Mouse (Mus musculus): ENCODE results near the gene Brip1. TPM values are rescaled to one million over a fixed set of nuclear protein-coding genes. Genes with fewer than 3 reads are reported as not detected.

Brip1 gene
- polyA plus RNA-seq, 1 experiment from 2014 or later, result 2.6 TPM

GRCm38 (mm10) chr11:86075371-86075770 is 125.6 kb downstream of the Brip1 start:
- Histone ChIP-seq H3K36me3 (ENCODE audit: control insufficient read depth, insufficient read depth, low read length) (no peaks in the 10 kb centered on the region), H3K4me1 (replicated peaks; ENCODE audit: control insufficient read depth, insufficient read depth) (no peaks in the 10 kb centered on the region), H3K27ac (replicated peaks) (no peak overlapping the region), H3K27me3 (ENCODE audit: control insufficient read depth, insufficient read depth, low read length) (no peaks in the 10 kb centered on the region), H3K4me2 (replicated peaks; ENCODE audit: low read depth) (no peak overlapping the region), H3K9ac (ENCODE audit: low read length) (no peak overlapping the region), H3K9me3 (ENCODE audit: control insufficient read depth, low read length) (no peaks in the 10 kb centered on the region), H3K4me3 (ENCODE audit: low read depth, low read length) (no peak overlapping the region)
- ATAC-seq (ENCODE audit: low FRiP score, low TSS enrichment), result no peak
- TF ChIP-seq CTCF (IDR thresholded peaks at IDR 0.05; ENCODE audit: low read depth) (peak; percentile 39), EP300 (optimal IDR thresholded peaks at IDR 0.05) (no peak)
- 82% methylated on average over 1 of the region's 1 CpGs for WGBS
- no peak for DNase-seq (ENCODE audit: low spot score)

GRCm38 (mm10) chr11:86068651-86069050 is 132.3 kb downstream of the Brip1 start:
- no peaks in the 10 kb centered on the region for H3K27me3 ChIP-seq (ENCODE audit: control insufficient read depth, insufficient read depth, low read length)
- WGBS, result 45% methylated on average over 6 of the region's 6 CpGs
- H3K36me3 ChIP-seq (ENCODE audit: control insufficient read depth, insufficient read depth, low read length), result no peaks in the 10 kb centered on the region
- H3K27ac ChIP-seq (replicated peaks), result no peak overlapping the region
- no peak overlapping the region for H3K4me3 ChIP-seq (ENCODE audit: low read depth, low read length)
- no peaks in the 10 kb centered on the region for H3K9me3 ChIP-seq (ENCODE audit: control insufficient read depth, low read length)
- ATAC-seq (ENCODE audit: low FRiP score, low TSS enrichment) (no peak), DNase-seq (ENCODE audit: low spot score) (no peak)
- H3K9ac ChIP-seq (ENCODE audit: low read length), result no peak overlapping the region
- H3K4me1 ChIP-seq (replicated peaks; ENCODE audit: control insufficient read depth, insufficient read depth), result no peaks in the 10 kb centered on the region
- H3K4me2 ChIP-seq (replicated peaks; ENCODE audit: low read depth), result no peak overlapping the region
- no peak for TF ChIP-seq CTCF (IDR thresholded peaks at IDR 0.05; ENCODE audit: low read depth)
- TF ChIP-seq EP300 (optimal IDR thresholded peaks at IDR 0.05), result no peak

GRCm38 (mm10) chr11:86067154-86067553 is 133.8 kb downstream of the Brip1 start:
- H3K27me3 ChIP-seq (ENCODE audit: control insufficient read depth, insufficient read depth, low read length), result no peaks in the 10 kb centered on the region
- H3K9ac ChIP-seq (ENCODE audit: low read length), result no peak overlapping the region
- ATAC-seq (ENCODE audit: low FRiP score, low TSS enrichment) (no peak), DNase-seq (ENCODE audit: low spot score) (no peak)
- H3K4me3 ChIP-seq (ENCODE audit: low read depth, low read length), result no peak overlapping the region
- TF ChIP-seq CTCF (IDR thresholded peaks at IDR 0.05; ENCODE audit: low read depth) (peak; percentile 75), EP300 (optimal IDR thresholded peaks at IDR 0.05) (no peak)
- no peaks in the 10 kb centered on the region for H3K36me3 ChIP-seq (ENCODE audit: control insufficient read depth, insufficient read depth, low read length)
- H3K4me1 ChIP-seq (replicated peaks; ENCODE audit: control insufficient read depth, insufficient read depth), result no peaks in the 10 kb centered on the region
- WGBS, result 74% methylated on average over 8 of the region's 8 CpGs
- no peaks in the 10 kb centered on the region for H3K9me3 ChIP-seq (ENCODE audit: control insufficient read depth, low read length)
- H3K4me2 ChIP-seq (replicated peaks; ENCODE audit: low read depth), result no peak overlapping the region
- no peak overlapping the region for H3K27ac ChIP-seq (replicated peaks)

GRCm38 (mm10) chr11:86064881-86065280 is 136.1 kb downstream of the Brip1 start:
- Histone ChIP-seq H3K4me1 (replicated peaks; ENCODE audit: control insufficient read depth, insufficient read depth) (no peaks in the 10 kb centered on the region), H3K9ac (ENCODE audit: low read length) (no peak overlapping the region), H3K9me3 (ENCODE audit: control insufficient read depth, low read length) (no peaks in the 10 kb centered on the region), H3K27ac (replicated peaks) (no peak overlapping the region), H3K27me3 (ENCODE audit: control insufficient read depth, insufficient read depth, low read length) (no peaks in the 10 kb centered on the region), H3K4me3 (ENCODE audit: low read depth, low read length) (no peak overlapping the region), H3K36me3 (ENCODE audit: control insufficient read depth, insufficient read depth, low read length) (no peaks in the 10 kb centered on the region), H3K4me2 (replicated peaks; ENCODE audit: low read depth) (no peak overlapping the region)
- TF ChIP-seq CTCF (IDR thresholded peaks at IDR 0.05; ENCODE audit: low read depth) (no peak), EP300 (optimal IDR thresholded peaks at IDR 0.05) (no peak)
- ATAC-seq (ENCODE audit: low FRiP score, low TSS enrichment), result no peak
- no peak for DNase-seq (ENCODE audit: low spot score)
- WGBS, result 92% methylated on average over 5 of the region's 5 CpGs

- TF ChIP-seq EP300 (optimal IDR thresholded peaks at IDR 0.05) (no peak), CTCF (IDR thresholded peaks at IDR 0.05; ENCODE audit: low read depth) (no peak)
- H3K4me2 ChIP-seq (replicated peaks; ENCODE audit: low read depth), result no peak overlapping the region
- no peaks in the 10 kb centered on the region for H3K27me3 ChIP-seq (ENCODE audit: control insufficient read depth, insufficient read depth, low read length)
- H3K9me3 ChIP-seq (ENCODE audit: control insufficient read depth, low read length), result no peaks in the 10 kb centered on the region
- H3K9ac ChIP-seq (ENCODE audit: low read length), result no peak overlapping the region
- ATAC-seq (ENCODE audit: low FRiP score, low TSS enrichment) (no peak), DNase-seq (ENCODE audit: low spot score) (no peak)
- H3K4me3 ChIP-seq (ENCODE audit: low read depth, low read length), result no peak overlapping the region
- 80% methylated on average over 8 of the region's 8 CpGs for WGBS
- H3K4me1 ChIP-seq (replicated peaks; ENCODE audit: control insufficient read depth, insufficient read depth), result no peaks in the 10 kb centered on the region
- no peak overlapping the region for H3K27ac ChIP-seq (replicated peaks)
- no peaks in the 10 kb centered on the region for H3K36me3 ChIP-seq (ENCODE audit: control insufficient read depth, insufficient read depth, low read length)
Observed at GRCm38 (mm10) chr11:86061243-86061642, 139.8 kb downstream of the Brip1 start.

GRCm38 (mm10) chr11:86059123-86059522 is 141.9 kb downstream of the Brip1 start:
- Histone ChIP-seq H3K4me1 (replicated peaks; ENCODE audit: control insufficient read depth, insufficient read depth) (no peaks in the 10 kb centered on the region), H3K4me3 (ENCODE audit: low read depth, low read length) (no peak overlapping the region), H3K27ac (replicated peaks) (no peak overlapping the region), H3K4me2 (replicated peaks; ENCODE audit: low read depth) (no peak overlapping the region), H3K9ac (ENCODE audit: low read length) (no peak overlapping the region), H3K27me3 (ENCODE audit: control insufficient read depth, insufficient read depth, low read length) (no peaks in the 10 kb centered on the region), H3K9me3 (ENCODE audit: control insufficient read depth, low read length) (no peaks in the 10 kb centered on the region), H3K36me3 (ENCODE audit: control insufficient read depth, insufficient read depth, low read length) (no peaks in the 10 kb centered on the region)
- WGBS, result 46% methylated on average over 4 of the region's 4 CpGs
- no peak for DNase-seq (ENCODE audit: low spot score)
- no peak for ATAC-seq (ENCODE audit: low FRiP score, low TSS enrichment)
- TF ChIP-seq EP300 (optimal IDR thresholded peaks at IDR 0.05) (no peak), CTCF (IDR thresholded peaks at IDR 0.05; ENCODE audit: low read depth) (no peak)

All from stomach, postnatal 0 days (tissue).